Mouse (Mus musculus): ENCODE results near the gene Olfr914. TPM values are rescaled to one million over a fixed set of nuclear protein-coding genes. Genes with fewer than 3 reads are reported as not detected.

Gene Olfr914
- total RNA-seq (2014; rRNA removed) (not detected in 2 replicates), polyA plus RNA-seq (2015; fragmentation: Nextera tagmentation; extraction: Ambion mirVana) (not detected in 2 replicates)

DNA sequence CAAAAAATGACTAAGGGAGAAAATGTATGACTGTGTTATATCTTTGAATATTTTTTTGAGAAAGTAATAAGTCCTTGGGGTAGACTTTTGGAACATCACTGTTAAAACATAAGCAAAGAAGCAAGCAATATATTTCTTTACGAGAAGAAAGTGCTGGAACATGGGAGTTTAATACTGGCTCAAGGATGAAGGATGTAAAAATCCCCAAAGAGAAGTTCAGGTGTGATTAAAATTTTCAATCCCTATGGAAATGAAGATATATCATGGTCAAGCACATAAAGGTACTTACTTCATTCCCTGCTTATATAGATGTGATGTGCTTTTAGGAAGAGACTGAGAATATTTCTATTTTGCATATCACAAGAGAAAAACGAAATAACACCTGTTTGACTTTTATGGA is at the start of gene Olfr914:
TSS of gene Olfr914 (plus strand) at position 301 of the 400 bp plus-strand sequence.
- no peaks in the 10 kb centered on the region for H3K36me3 ChIP-seq (ENCODE audit: insufficient read depth)
- no peak within 1 kb of the TSS for H3K9ac ChIP-seq
- H3K4me2 ChIP-seq (ENCODE audit: low read depth) = no peak within 1 kb of the TSS
- TF ChIP-seq CTCF (IDR thresholded peaks at IDR 0.05; ENCODE audit: low read depth) = no peak
- H3K9me3 ChIP-seq (ENCODE audit: low read length) = no peaks in the 10 kb centered on the region
- no peaks in the 10 kb centered on the region for H3K4me1 ChIP-seq (ENCODE audit: insufficient read depth)
- WGBS = 73% methylated on average over 2 of the region's 2 CpGs
- H3K27ac ChIP-seq (ENCODE audit: low read depth, low read length) = no peak within 1 kb of the TSS
- H3K27me3 ChIP-seq (ENCODE audit: insufficient read depth, low read length) = no peaks in the 10 kb centered on the region
- no peak for ATAC-seq
- DNase-seq = no peak
- no peak within 1 kb of the TSS for H3K4me3 ChIP-seq (ENCODE audit: low read depth, low read length)

GRCm38 (mm10) chr9:38579878-38580277 is 25.0 kb upstream of the Olfr914 start, which contains the start of gene Olfr912:
Gene Olfr912, plus strand, starts transcription at chr9:38580178.
- Histone ChIP-seq H3K9ac (no peak within 1 kb of the TSS), H3K4me1 (ENCODE audit: insufficient read depth) (no peaks in the 10 kb centered on the region), H3K27ac (ENCODE audit: low read depth, low read length) (no peak within 1 kb of the TSS), H3K4me3 (ENCODE audit: low read depth, low read length) (no peak within 1 kb of the TSS), H3K4me2 (ENCODE audit: low read depth) (no peak within 1 kb of the TSS), H3K36me3 (ENCODE audit: insufficient read depth) (no peaks in the 10 kb centered on the region), H3K27me3 (ENCODE audit: insufficient read depth, low read length) (no peaks in the 10 kb centered on the region), H3K9me3 (ENCODE audit: low read length) (no peaks in the 10 kb centered on the region)
- WGBS = 75% methylated on average over 1 of the region's 1 CpGs
- no peak for TF ChIP-seq CTCF (IDR thresholded peaks at IDR 0.05; ENCODE audit: low read depth)
- ATAC-seq (no peak), DNase-seq (no peak)

DNA sequence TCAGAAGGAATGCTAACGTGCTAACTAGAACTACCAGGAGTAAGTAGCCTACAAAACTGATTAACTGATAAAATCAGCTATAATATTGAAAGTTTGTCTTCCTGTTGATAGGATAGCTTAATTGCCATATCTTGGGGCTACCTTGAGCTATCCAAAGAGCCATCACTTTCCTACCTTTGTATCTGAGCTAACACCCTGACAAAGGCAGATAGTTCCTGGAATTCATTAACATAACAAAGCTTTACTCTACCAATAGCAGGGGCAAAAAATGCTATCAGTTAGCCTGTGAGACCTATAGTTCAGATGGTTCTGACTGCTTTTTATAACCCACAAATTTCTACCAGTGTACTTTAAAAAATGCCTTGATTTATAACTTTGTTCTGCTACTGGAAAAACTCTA is 13.8 kb upstream of the Olfr914 start:
- H3K4me3 ChIP-seq (ENCODE audit: low read depth, low read length) = no peak overlapping the region
- H3K4me2 ChIP-seq (ENCODE audit: low read depth) = no peak overlapping the region
- 52% methylated on average over 1 of the region's 1 CpGs for WGBS
- no peaks in the 10 kb centered on the region for H3K4me1 ChIP-seq (ENCODE audit: insufficient read depth)
- TF ChIP-seq CTCF (IDR thresholded peaks at IDR 0.05; ENCODE audit: low read depth) = no peak
- no peaks in the 10 kb centered on the region for H3K9me3 ChIP-seq (ENCODE audit: low read length)
- no peak overlapping the region for H3K27ac ChIP-seq (ENCODE audit: low read depth, low read length)
- no peak for ATAC-seq
- H3K36me3 ChIP-seq (ENCODE audit: insufficient read depth) = no peaks in the 10 kb centered on the region
- H3K9ac ChIP-seq = no peak overlapping the region
- no peak for DNase-seq
- no peaks in the 10 kb centered on the region for H3K27me3 ChIP-seq (ENCODE audit: insufficient read depth, low read length)

- Histone ChIP-seq H3K9ac (no peak within 1 kb of the TSS), H3K27ac (ENCODE audit: low read depth, low read length) (no peak within 1 kb of the TSS), H3K27me3 (ENCODE audit: insufficient read depth, low read length) (no peaks in the 10 kb centered on the region), H3K4me3 (ENCODE audit: low read depth, low read length) (no peak within 1 kb of the TSS), H3K4me1 (ENCODE audit: insufficient read depth) (no peaks in the 10 kb centered on the region), H3K4me2 (ENCODE audit: low read depth) (no peak within 1 kb of the TSS), H3K9me3 (ENCODE audit: low read length) (no peaks in the 10 kb centered on the region), H3K36me3 (ENCODE audit: insufficient read depth) (no peaks in the 10 kb centered on the region)
- no peak for TF ChIP-seq CTCF (IDR thresholded peaks at IDR 0.05; ENCODE audit: low read depth)
- DNase-seq (no peak), ATAC-seq (no peak)
- WGBS = 66% methylated on average over 2 of the region's 2 CpGs
Observed at GRCm38 (mm10) chr9:38592459-38592858, 12.4 kb upstream of the Olfr914 start, which contains the start of gene Olfr913. Gene Olfr913, plus strand, starts transcription at chr9:38592759.

DNA sequence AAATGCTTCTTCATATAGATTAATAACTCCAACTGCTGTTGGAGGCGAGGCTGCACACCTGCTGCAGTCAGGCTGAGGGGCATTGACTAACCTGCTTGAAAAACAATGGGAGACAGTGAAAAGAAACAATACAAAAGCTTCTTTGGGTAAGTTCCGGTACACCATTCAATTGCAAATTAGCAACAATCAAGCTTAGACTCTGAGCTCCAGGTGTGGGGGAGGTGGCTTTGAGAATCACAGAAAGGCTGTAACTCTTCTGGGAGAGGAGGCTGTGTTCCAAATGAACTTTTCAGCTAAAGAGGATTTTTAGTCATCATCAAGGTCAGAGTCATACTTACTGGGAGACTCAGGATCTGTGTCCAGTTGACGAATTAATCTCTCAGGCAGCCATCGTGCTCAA is 27.5 kb downstream of the Olfr914 start:
- Histone ChIP-seq H3K9ac (no peak overlapping the region), H3K9me3 (ENCODE audit: low read length) (no peaks in the 10 kb centered on the region), H3K4me1 (ENCODE audit: insufficient read depth) (no peaks in the 10 kb centered on the region), H3K36me3 (ENCODE audit: insufficient read depth) (no peaks in the 10 kb centered on the region), H3K4me3 (ENCODE audit: low read depth, low read length) (no peak overlapping the region), H3K4me2 (ENCODE audit: low read depth) (no peak overlapping the region), H3K27ac (ENCODE audit: low read depth, low read length) (no peak overlapping the region), H3K27me3 (ENCODE audit: insufficient read depth, low read length) (no peaks in the 10 kb centered on the region)
- ATAC-seq (no peak), DNase-seq (no peak)
- TF ChIP-seq CTCF (IDR thresholded peaks at IDR 0.05; ENCODE audit: low read depth) = no peak
- 70% methylated on average over 4 of the region's 4 CpGs for WGBS

DNA sequence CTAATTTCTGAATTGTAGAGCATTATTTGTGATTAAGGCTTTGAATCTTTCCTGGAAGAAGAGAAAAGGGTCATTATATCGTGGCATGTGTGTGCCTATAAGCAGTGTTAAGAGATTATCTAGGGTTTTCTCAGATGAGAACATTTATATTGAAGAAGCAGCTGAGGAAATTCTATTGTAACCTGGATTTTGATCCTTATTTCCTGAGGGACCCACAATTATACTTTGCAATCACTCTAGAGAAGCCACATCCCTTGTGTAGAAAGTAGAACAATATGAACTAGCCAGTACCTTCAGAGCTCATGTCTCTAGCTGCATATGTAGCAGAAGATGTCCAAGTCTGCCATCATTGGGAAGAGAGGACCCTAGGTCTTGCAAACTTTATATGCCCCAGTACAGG is 54.9 kb downstream of the Olfr914 start, which contains the start of gene Olfr916:
TSS of gene Olfr916 (minus strand) at position 101 of the 400 bp plus-strand sequence.
- WGBS = 70% methylated on average over 1 of the region's 1 CpGs
- H3K4me2 ChIP-seq (ENCODE audit: low read depth) = no peak within 1 kb of the TSS
- no peaks in the 10 kb centered on the region for H3K27me3 ChIP-seq (ENCODE audit: insufficient read depth, low read length)
- H3K27ac ChIP-seq (ENCODE audit: low read depth, low read length) = no peak within 1 kb of the TSS
- H3K4me1 ChIP-seq (ENCODE audit: insufficient read depth) = no peaks in the 10 kb centered on the region
- no peaks in the 10 kb centered on the region for H3K9me3 ChIP-seq (ENCODE audit: low read length)
- no peak for TF ChIP-seq CTCF (IDR thresholded peaks at IDR 0.05; ENCODE audit: low read depth)
- no peak within 1 kb of the TSS for H3K4me3 ChIP-seq (ENCODE audit: low read depth, low read length)
- ATAC-seq = no peak
- no peaks in the 10 kb centered on the region for H3K36me3 ChIP-seq (ENCODE audit: insufficient read depth)
- no peak for DNase-seq
- H3K9ac ChIP-seq = no peak within 1 kb of the TSS

Other genes with a start within 250 kb of the Olfr914 start
- gene Olfr250, start 238.2 kb upstream of the Olfr914 start, total RNA-seq (2014; rRNA removed) = not detected in 2 replicates
- not detected in 2 replicates for gene Olfr250, start 238.2 kb upstream of the Olfr914 start, polyA plus RNA-seq (2015; fragmentation: Nextera tagmentation; extraction: Ambion mirVana)
- gene Olfr251, start 228.0 kb upstream of the Olfr914 start, total RNA-seq (2014; rRNA removed) = not detected in 2 replicates
- not detected in 2 replicates for gene Olfr251, start 228.0 kb upstream of the Olfr914 start, polyA plus RNA-seq (2015; fragmentation: Nextera tagmentation; extraction: Ambion mirVana)
- not detected in 2 replicates for gene Olfr147, start 203.4 kb upstream of the Olfr914 start, total RNA-seq (2014; rRNA removed)
- not detected in 2 replicates for gene Olfr147, start 203.4 kb upstream of the Olfr914 start, polyA plus RNA-seq (2015; fragmentation: Nextera tagmentation; extraction: Ambion mirVana)
- not detected in 2 replicates for gene Olfr901, start 175.6 kb upstream of the Olfr914 start, total RNA-seq (2014; rRNA removed)
- not detected in 2 replicates for gene Olfr901, start 175.6 kb upstream of the Olfr914 start, polyA plus RNA-seq (2015; fragmentation: Nextera tagmentation; extraction: Ambion mirVana)
- not detected in 2 replicates for gene Olfr902, start 157.4 kb upstream of the Olfr914 start, total RNA-seq (2014; rRNA removed)
- gene Olfr902, start 157.4 kb upstream of the Olfr914 start, polyA plus RNA-seq (2015; fragmentation: Nextera tagmentation; extraction: Ambion mirVana) = not detected in 2 replicates
- gene Olfr904, start 142.0 kb upstream of the Olfr914 start, total RNA-seq (2014; rRNA removed) = not detected in 2 replicates
- not detected in 2 replicates for gene Olfr904, start 142.0 kb upstream of the Olfr914 start, polyA plus RNA-seq (2015; fragmentation: Nextera tagmentation; extraction: Ambion mirVana)
- not detected in 2 replicates for gene Olfr905, start 134.0 kb upstream of the Olfr914 start, total RNA-seq (2014; rRNA removed)
- gene Olfr905, start 134.0 kb upstream of the Olfr914 start, polyA plus RNA-seq (2015; fragmentation: Nextera tagmentation; extraction: Ambion mirVana) = not detected in 2 replicates
- gene Olfr906, start 118.0 kb upstream of the Olfr914 start, total RNA-seq (2014; rRNA removed) = not detected in 2 replicates
- not detected in 2 replicates for gene Olfr906, start 118.0 kb upstream of the Olfr914 start, polyA plus RNA-seq (2015; fragmentation: Nextera tagmentation; extraction: Ambion mirVana)
- gene Olfr907, start 109.3 kb upstream of the Olfr914 start, total RNA-seq (2014; rRNA removed) = not detected in 2 replicates
- not detected in 2 replicates for gene Olfr907, start 109.3 kb upstream of the Olfr914 start, polyA plus RNA-seq (2015; fragmentation: Nextera tagmentation; extraction: Ambion mirVana)
- not detected in 2 replicates for gene Olfr911-ps1, start 83.5 kb upstream of the Olfr914 start, total RNA-seq (2014; rRNA removed)
- gene Olfr911-ps1, start 83.5 kb upstream of the Olfr914 start, polyA plus RNA-seq (2015; fragmentation: Nextera tagmentation; extraction: Ambion mirVana) = not detected in 2 replicates
- gene Olfr910, start 67.3 kb upstream of the Olfr914 start, total RNA-seq (2014; rRNA removed) = not detected in 2 replicates
- gene Olfr910, start 67.3 kb upstream of the Olfr914 start, polyA plus RNA-seq (2015; fragmentation: Nextera tagmentation; extraction: Ambion mirVana) = not detected in 2 replicates
- gene Olfr912, start 24.9 kb upstream of the Olfr914 start, total RNA-seq (2014; rRNA removed) = not detected in 2 replicates
- gene Olfr912, start 24.9 kb upstream of the Olfr914 start, polyA plus RNA-seq (2015; fragmentation: Nextera tagmentation; extraction: Ambion mirVana) = not detected in 2 replicates
- gene Olfr913, start 12.3 kb upstream of the Olfr914 start, total RNA-seq (2014; rRNA removed) = not detected in 2 replicates
- not detected in 2 replicates for gene Olfr913, start 12.3 kb upstream of the Olfr914 start, polyA plus RNA-seq (2015; fragmentation: Nextera tagmentation; extraction: Ambion mirVana)
- not detected in 2 replicates for gene Olfr916, start 54.8 kb downstream of the Olfr914 start, total RNA-seq (2014; rRNA removed)
- not detected in 2 replicates for gene Olfr916, start 54.8 kb downstream of the Olfr914 start, polyA plus RNA-seq (2015; fragmentation: Nextera tagmentation; extraction: Ambion mirVana)
- gene Olfr917, start 60.7 kb downstream of the Olfr914 start, total RNA-seq (2014; rRNA removed) = not detected in 2 replicates
- not detected in 2 replicates for gene Olfr917, start 60.7 kb downstream of the Olfr914 start, polyA plus RNA-seq (2015; fragmentation: Nextera tagmentation; extraction: Ambion mirVana)
- not detected in 2 replicates for gene Olfr918, start 69.5 kb downstream of the Olfr914 start, total RNA-seq (2014; rRNA removed)
- not detected in 2 replicates for gene Olfr918, start 69.5 kb downstream of the Olfr914 start, polyA plus RNA-seq (2015; fragmentation: Nextera tagmentation; extraction: Ambion mirVana)
- not detected in 2 replicates for gene Olfr919, start 98.6 kb downstream of the Olfr914 start, total RNA-seq (2014; rRNA removed)
- not detected in 2 replicates for gene Olfr919, start 98.6 kb downstream of the Olfr914 start, polyA plus RNA-seq (2015; fragmentation: Nextera tagmentation; extraction: Ambion mirVana)
- gene Vwa5a, start 113.2 kb downstream of the Olfr914 start, total RNA-seq (2014; rRNA removed) = 6.5 and 7.9 TPM in 2 replicates
- 5.0 and 5.5 TPM in 2 replicates for gene Vwa5a, start 113.2 kb downstream of the Olfr914 start, polyA plus RNA-seq (2015; fragmentation: Nextera tagmentation; extraction: Ambion mirVana)
- gene Olfr920, start 147.2 kb downstream of the Olfr914 start, total RNA-seq (2014; rRNA removed) = under 0.01 and 0.14 TPM in 2 replicates
- gene Olfr920, start 147.2 kb downstream of the Olfr914 start, polyA plus RNA-seq (2015; fragmentation: Nextera tagmentation; extraction: Ambion mirVana) = not detected in 2 replicates
- gene Olfr921, start 168.0 kb downstream of the Olfr914 start, total RNA-seq (2014; rRNA removed) = not detected in 2 replicates
- not detected in 2 replicates for gene Olfr921, start 168.0 kb downstream of the Olfr914 start, polyA plus RNA-seq (2015; fragmentation: Nextera tagmentation; extraction: Ambion mirVana)
- not detected in 2 replicates for gene Olfr922, start 209.5 kb downstream of the Olfr914 start, total RNA-seq (2014; rRNA removed)
- gene Olfr922, start 209.5 kb downstream of the Olfr914 start, polyA plus RNA-seq (2015; fragmentation: Nextera tagmentation; extraction: Ambion mirVana) = not detected in 2 replicates
- gene Olfr923, start 221.4 kb downstream of the Olfr914 start, total RNA-seq (2014; rRNA removed) = not detected in 2 replicates
- gene Olfr923, start 221.4 kb downstream of the Olfr914 start, polyA plus RNA-seq (2015; fragmentation: Nextera tagmentation; extraction: Ambion mirVana) = not detected in 2 replicates
- not detected in 2 replicates for gene Olfr924, start 239.3 kb downstream of the Olfr914 start, total RNA-seq (2014; rRNA removed)
- gene Olfr924, start 239.3 kb downstream of the Olfr914 start, polyA plus RNA-seq (2015; fragmentation: Nextera tagmentation; extraction: Ambion mirVana) = not detected in 2 replicates
- gene Olfr26, start 250.0 kb downstream of the Olfr914 start, total RNA-seq (2014; rRNA removed) = not detected in 2 replicates
- not detected in 2 replicates for gene Olfr26, start 250.0 kb downstream of the Olfr914 start, polyA plus RNA-seq (2015; fragmentation: Nextera tagmentation; extraction: Ambion mirVana)

All from forebrain, postnatal 0 days (tissue).